18 mouse cellular contexts compared by ENCODE assay signal in genomic region chr17:78891020-78891419, GRCm38 (mm10). TPM values are rescaled to one million over a fixed set of nuclear protein-coding genes. Genes with fewer than 3 reads are reported as not detected.
"Had no signal": no experiment of that assay in that cellular context is flagged by ENCODE, and none has a peak within 500 bp of the region (broad histone marks: within the 10 kb centered on the region; RNA-seq: fewer than 3 reads in every experiment).

No protein-coding gene starts in this region.

- H3K9me3 ChIP-seq: limb, embryonic 12.5 days; liver, embryonic 13.5 days; midbrain, embryonic 10.5 days; neural tube, embryonic 13.5 days; stomach, embryonic 15.5 days had no signal

- ATAC-seq: intestine, embryonic 16.5 days had no signal

- H3K27me3 ChIP-seq: limb, embryonic 12.5 days; liver, embryonic 13.5 days; neural tube, embryonic 13.5 days; stomach, embryonic 15.5 days had no signal

- H3K4me3 ChIP-seq: limb, embryonic 12.5 days; liver, embryonic 13.5 days; midbrain, embryonic 10.5 days; neural tube, embryonic 13.5 days; stomach, embryonic 15.5 days had no signal

- H3K9ac ChIP-seq: limb, embryonic 12.5 days; liver, embryonic 13.5 days; lung, embryonic 14.5 days; neural tube, embryonic 13.5 days; stomach, embryonic 15.5 days had no signal

- H3K4me2 ChIP-seq: limb, embryonic 12.5 days; liver, embryonic 13.5 days; lung, embryonic 14.5 days; neural tube, embryonic 13.5 days; stomach, embryonic 15.5 days had no signal

- H3K36me3 ChIP-seq: limb, embryonic 12.5 days; liver, embryonic 13.5 days; midbrain, embryonic 10.5 days; neural tube, embryonic 13.5 days; stomach, embryonic 15.5 days had no signal

- H3K4me1 ChIP-seq: limb, embryonic 12.5 days; liver, embryonic 13.5 days; midbrain, embryonic 10.5 days; neural tube, embryonic 13.5 days; stomach, embryonic 15.5 days had no signal

- DNase-seq: kidney, adult 8-10 months; kidney, postnatal 36 days; layer of hippocampus, adult 9-11 months; layer of hippocampus, postnatal 36 days; liver, embryonic 13.5 days; lung, embryonic 14.5 days; midbrain, embryonic 14.5 days; right cerebral cortex, postnatal 14 days; thymus, postnatal 36 days had no signal

- H3K27ac ChIP-seq: kidney, postnatal 0 days; limb, embryonic 12.5 days; liver, embryonic 13.5 days; midbrain, embryonic 10.5 days; neural tube, embryonic 13.5 days; stomach, embryonic 15.5 days had no signal

RNA-seq across cellular contexts. Expression of gene Sult6b1, which starts 15.8 kb away (rescaled TPM):
- total RNA-seq: layer of hippocampus, adult 18-20 months; layer of hippocampus, postnatal 36 days; left cerebral cortex, postnatal 25 days had no signal
- polyA plus RNA-seq: midbrain, embryonic 14.5 days; neural tube, embryonic 13.5 days; spleen, adult 2 months had no signal
